Mouse (Mus musculus) 416B (cell line): ENCODE measurements around the gene Gins1.
"Not testable (repeated sequence)": the region's sequence is repeated elsewhere in the genome, so short reads cannot be mapped to it uniquely, and the experiment has no call there.

Experiments used
- DNase-seq: peaks from one replicate; pipeline ENCODE4 v3.0.0; 2011; ENCODE audit warnings: low read depth

Gins1 gene

DNA sequence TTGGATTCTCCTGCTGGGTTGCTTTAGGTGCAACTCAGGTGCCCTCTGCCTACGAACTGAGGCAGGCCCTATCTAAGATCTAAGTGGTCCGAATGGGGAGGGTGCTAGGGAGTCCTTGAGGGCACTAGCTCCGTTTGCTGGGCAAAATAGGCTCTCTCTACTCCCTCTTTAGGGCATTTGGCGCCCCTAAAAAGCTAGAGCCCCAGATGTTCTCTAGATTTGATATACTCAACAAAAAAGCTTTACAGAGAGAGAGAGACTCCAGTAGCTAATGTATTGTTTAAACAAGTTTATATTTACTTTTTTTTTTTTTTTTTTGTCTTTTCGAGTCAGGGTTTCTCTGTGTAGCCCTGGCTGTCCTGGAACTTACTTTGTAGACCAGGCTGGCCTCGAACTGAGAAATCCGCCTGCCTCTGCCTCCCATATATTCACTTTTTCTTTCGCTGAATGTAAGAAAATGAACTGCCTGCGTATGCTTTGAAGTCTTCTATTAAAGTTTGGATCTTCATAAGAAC lies at the start of gene Gins1:
TSS of gene Gins1 (plus strand) at position 465 of the 515 bp plus-strand sequence.
- DNase-seq = no peak

DNA sequence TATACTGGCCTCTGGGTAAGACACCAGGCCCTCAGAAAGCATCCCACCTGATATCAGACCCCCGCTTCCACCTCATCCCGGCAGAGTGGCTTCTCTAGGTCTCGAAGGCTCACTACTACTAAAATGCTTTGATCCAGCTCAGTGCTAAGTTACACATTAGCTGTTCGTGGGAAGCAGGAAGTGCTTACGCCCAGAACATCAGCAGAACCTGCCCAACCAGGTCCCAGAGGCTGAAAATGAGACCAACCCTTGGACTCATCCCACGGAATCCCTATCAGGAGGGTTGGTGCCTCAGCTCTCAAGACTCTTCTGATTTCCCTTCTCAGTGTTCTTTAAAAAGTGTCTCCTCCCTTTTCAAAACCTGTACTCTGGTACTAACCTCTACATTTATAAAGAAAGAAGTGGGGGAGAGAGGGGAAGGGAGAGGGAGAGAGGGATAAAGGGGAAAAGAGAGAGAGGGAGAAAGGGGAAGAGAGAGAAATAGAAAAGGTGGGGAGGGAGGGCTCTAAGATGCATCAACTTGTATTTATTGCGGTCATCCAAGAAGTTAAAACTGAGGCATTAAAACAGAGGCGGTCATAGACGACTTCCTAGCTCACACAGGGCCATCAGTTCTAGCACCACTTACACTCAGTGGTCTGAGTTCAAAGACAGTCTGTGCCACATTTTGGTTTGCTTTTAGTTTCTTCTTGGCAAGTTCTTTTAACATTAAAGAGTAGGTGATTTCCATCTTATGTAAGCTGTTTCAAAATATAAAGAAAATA lies 46.3 kb upstream of the Gins1 start:
- no peak for DNase-seq

DNA sequence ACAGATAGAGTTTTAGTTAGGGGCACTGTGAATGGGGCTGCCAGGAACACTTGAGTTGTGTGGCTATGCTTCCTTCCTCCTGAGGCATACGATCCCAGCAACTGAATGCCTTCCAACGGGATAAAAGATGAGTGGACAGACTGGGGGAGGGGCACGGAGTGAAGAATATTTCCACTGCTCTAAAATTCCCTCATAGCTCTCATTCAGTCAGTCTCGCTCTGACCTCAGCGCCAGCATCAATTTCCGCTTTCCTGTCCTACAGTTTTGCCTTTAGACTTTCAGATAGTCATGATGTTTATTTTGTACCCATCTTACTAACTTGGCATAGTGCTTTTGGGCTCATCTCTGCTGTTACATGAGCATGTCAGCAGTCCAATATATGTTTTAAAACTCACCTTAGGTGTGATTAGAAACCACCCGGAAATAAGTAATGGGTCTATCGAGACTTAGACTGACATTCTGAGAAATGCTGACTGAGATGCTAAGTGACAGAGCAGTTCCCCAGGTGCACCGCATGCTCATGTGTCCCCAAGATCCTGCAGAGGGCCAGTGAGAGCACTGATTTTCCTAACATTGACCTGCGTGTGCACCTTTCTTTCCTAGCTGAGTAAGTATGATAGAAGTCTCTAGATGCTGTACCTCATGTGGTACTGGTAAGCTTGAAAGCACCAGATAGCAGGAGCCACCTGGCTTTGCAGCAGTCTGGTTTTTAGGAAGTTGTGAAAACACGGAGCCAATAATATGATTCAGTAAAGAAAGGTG lies 45.3 kb upstream of the Gins1 start:
- no peak for DNase-seq

DNA sequence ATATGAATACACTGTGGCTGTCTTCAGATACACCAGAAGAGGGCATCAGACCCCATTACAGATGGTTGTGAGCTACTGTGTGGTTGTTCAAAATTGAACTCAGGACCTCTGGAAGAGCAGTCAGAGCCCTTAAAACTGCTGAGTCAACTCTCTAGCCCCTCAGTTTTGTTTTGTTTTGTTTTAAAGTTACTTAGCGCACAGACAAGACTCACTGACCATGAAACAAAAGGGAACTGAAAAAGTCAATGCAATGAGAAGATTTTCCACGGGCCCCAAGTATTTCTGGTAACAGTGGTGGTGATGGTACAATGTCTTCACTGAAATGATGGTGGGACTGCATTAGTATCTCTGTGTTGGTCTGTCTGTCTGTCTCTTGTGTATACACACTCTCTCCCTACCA lies 44.1 kb upstream of the Gins1 start:
- peak; percentile 42 for DNase-seq

DNA sequence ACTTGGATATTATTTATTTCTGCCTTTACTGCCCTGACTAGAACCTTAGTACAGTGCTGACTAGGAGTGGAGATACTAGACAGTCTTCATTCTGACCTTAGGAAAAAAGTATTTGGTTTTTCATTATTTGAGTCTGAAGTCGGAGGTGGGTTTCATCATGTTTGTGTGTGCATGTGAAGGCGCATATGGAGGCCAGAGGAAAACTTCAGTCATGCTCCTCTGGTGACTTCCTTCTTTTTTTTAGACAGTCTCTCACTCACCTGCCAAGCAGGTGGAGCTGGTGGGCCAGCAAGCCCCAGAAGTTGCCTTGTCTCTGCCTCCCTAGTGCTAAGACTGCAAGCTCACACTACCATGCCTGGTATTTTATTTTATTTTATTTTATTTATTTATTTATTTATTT lies 38.2 kb upstream of the Gins1 start:
- no peak for DNase-seq

DNA sequence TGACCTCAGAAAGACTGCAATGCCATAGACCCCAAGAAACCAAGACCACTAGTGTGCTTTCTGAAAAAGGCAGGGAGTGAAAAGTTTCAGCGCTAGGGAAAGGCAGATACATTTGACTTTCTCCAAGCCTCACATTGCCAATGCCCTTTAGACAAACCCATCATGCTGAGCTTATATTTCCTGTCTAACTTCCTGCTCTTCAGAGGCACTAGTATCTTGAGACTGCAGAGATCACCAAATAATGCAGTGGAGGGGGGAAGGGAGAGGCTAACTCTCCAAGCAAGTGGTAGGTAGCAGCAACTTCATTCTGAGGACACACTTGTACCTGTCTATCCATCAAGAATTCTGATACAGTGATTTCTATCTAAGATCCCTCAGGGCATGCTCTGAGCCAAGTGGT lies 35.8 kb upstream of the Gins1 start:
- peak; percentile 65 for DNase-seq

DNA sequence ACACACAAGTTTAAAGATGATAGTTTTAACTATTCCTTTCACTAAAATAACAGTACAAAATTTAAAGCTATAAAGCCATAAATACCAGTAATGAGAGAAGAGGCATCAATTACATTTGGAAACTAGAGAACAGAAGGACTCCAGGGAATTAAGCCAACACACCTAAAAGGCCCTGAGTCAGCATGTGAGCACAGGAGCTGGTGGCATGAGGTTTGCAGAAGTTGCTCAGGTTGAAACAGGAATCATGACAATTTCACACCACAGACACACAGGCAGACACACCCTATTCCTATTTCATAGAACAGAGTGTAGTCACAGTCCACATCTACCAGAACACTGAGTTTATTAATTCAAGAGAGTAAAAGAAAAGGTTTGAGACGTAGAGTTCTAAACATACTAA lies 30.7 kb upstream of the Gins1 start:
- DNase-seq = peak; percentile 37

DNA sequence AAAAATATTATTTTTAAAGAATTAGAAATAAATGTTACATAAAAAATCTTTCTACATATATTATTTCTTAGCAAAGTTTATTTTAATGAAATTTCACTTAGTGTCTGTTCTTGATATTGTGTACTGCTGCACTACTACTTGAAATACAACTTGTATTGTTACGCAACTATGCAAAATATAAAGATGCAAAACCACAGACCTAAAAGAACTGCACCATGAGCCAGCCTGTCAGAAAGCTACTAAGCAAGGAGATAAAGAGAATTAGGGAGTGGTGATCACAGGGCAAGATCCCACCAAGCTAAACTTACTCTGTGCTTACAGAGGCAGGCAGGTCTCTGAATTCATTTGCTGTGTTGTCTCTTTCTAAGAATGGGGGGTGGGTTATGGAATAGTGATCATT lies 30.0 kb upstream of the Gins1 start:
- peak; percentile 57 for DNase-seq

DNA sequence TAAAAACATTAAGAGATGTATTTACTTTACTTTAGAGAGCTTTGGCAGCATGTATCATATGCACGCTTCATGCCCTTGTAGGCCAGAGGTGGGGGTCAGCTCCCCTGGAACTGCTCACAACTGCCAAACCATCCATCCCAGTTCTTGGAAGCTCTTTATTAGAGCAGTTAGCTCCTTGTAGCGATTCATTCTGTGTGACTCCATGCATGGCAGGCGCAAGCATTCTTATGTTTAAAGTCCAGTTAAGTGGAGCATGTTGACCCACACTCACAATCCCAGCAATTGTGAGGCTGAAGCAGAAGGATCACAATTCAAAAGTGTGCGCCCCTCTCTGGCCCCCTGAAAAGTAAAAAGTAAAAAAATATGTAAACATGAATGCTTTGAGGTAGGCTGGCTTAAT lies 27.6 kb upstream of the Gins1 start:
- DNase-seq = no peak

DNA sequence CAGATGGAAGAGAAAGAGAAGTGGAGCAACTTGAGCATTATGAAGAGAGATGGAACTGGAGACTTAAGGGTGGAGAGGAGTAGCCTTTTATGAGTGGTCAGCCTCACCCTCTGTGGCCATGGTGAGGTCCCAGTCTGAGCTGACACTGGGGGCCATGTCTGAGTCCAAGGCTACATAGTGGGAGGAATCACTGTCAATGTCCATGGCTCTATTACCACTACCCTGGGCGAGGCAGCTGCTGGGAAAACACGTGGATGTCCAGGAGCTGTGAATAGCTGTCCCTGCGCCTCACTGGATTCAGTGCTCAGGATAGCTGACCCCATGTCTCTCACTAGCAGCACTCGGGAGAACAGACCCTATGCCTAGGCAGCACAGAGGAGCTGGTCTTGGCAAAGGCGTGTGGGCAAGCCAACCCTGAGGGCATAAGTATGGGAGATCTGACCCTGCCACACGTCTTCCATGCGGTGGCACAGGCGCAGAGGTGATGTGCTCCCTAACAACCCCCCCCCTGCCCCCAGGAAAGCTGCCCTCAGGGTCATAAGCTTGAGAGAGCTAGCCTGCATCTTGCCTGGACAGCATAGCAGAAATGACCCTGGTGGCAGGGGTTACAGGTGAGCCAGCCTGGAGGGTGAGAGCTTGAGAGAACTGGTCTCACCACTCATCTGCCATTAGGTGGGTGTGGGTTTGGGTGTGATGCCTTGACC lies 21.0 kb upstream of the Gins1 start:
- DNase-seq = no peak

DNA sequence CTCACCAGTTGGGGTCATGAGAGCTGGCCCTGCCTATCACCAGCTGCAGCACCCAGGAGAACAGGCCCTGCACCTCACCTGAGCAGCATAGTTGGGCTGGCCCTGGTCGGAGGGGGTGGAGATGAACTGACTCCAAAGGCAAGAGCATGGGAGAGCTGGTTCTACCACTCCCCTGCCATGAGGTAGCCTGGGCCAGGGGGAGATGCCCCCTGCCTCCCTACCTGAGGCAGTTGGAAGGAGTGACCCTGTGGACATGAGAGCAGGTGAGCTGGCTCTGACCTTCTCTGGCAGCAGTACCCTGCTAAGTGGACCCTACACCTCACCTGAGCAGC lies 20.5 kb upstream of the Gins1 start:
- no peak for DNase-seq

DNA sequence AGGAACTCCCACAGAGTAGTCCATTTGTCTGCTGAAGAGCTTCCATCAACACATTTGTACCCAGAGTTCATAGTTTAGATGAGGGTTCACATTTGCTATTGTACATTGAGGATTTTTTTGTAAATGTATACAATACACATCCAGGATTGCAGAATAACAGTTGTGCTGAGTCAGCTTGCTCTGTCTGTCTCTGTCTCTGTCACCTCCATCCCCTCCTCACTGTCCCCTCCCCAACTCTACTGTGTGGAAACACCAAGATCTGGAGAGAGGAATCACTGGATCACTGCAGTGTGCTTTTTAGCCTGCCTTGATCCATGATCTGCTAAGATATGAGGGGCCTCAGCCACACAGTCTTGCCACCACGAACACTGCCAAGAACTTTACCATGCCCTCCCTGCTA lies 19.4 kb upstream of the Gins1 start:
- DNase-seq = no peak

DNA sequence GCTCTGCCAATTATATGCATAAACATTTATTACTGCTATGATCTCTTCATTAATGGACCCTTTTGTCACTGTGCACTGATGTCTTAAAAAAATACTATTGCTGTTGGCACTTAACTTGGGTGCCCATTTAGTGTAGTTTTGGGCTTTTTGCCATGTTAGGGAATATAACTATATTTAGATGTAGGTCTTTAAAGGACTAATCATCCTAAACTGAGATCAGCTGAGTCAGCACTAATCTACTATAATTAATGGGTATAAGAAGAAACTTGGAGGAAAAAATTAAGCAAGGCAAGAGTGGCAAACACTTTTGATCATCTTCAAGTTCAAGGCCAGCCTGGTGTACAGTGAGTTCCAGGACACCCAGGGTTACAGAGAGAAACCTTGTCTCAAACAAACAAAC lies 18.9 kb upstream of the Gins1 start:
- DNase-seq = no peak

DNA sequence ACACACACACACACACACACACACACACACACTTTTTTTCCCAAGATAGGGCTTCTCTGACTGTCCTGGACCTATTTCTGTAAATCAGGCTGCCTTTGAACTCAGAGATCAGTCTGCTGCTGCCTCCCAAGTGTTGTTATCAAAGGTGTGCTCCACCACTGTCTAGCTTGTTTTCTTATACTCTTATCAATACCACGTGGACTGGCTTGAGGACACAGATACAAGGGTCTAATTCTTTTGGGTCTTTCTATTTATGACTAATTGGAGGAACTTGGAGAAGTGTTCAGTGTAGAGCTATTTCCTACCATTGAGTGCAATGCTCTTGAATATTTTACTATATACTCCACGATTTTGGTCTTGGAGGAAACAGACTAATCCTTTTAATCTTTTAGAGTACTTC lies 17.8 kb upstream of the Gins1 start:
- DNase-seq = no peak

DNA sequence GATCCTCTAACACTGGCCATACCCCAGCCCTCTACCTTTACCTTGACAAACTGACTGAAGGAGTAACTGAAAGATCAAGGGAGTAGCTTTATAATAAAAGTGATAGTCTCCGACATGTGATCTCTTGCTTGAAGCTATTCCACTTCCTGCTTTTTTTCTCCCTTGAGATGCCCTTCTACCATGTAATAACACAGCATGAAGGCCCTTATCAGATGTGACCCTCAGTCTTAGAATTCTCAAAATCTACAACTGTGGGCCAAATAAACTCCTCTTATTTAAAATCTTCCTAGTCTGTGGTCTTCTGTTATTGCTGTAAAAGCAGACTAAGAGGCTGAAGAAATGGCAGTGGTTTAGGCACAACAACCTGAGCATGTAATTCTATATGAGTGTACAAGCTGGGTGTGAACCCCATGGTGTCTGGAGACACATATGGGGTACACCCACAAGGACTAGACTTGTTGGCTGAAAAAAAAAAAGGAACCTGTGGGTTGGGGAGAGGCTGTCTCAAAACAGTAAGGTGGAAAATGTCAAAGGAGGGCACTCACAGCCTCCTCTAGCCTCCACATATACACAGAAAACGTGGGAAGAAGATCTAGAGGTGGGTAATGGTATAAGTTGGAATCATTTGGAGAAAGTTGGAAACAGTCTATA lies 10.5 kb upstream of the Gins1 start:
- DNase-seq = no peak

DNA sequence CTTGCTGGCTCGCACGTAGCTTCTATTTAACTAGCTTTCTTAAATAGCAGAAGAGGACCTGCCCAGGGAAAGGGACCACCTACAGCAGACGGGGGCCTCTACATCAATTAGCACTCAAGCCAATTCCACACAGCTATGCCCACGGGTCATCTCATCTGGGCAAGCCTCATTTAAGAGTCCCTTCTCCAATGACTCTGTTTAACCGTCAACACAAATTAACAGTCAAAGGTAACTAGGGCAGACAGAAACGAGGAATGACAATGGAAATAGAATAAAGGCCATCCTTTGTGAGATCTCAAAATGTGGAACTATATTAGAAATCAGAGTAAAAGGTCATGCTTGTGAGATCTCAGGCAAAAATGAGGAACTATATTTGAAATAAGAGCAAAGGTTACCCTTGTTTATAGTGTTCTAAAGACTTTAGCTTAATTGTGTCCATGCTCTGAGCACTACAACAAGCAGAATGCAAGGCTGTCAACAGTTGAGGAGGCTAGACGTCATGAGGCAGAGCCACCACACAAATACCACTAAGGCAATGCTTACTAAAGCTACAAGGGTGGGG lies 9.4 kb upstream of the Gins1 start:
- no peak for DNase-seq

DNA sequence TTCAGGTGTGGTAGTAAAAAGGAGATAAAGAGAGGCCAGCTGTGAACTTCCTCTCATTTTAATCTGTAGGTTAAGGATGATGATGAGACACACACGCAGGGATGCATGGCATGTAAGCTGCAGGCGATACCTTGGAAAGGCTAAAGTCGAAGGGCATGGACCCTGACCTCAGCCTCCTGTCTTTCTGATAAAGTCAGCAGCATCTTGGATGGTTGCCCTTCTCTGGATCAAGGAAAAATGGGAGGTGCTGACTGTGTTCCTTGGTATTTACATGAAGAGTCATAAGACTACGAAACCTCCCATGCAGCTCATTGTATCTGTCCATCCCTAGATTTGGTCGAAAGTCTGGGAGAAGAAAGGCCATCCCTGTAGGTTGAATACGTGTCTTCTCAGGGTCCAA lies 4.9 kb upstream of the Gins1 start:
- no peak for DNase-seq

DNA sequence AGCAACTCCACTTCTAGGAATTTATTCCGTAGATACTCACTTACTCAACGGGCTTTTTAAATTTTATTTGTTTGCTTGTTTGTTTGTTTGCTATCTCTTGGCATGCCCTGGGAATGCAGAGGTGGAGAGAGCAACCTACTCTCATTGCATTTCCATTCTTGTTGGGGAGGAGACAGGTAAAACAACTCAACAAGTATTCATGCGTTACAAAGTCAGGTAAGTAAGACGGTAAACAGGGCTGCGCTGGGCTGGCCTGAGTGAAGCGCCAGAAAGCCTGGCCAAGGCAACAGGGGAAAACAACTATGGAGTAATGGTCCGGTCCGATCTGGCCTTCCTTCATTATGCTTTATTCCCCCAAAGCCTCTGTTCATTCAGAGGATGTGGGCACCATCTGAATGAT lies 2.9 kb upstream of the Gins1 start:
- no peak for DNase-seq

DNA sequence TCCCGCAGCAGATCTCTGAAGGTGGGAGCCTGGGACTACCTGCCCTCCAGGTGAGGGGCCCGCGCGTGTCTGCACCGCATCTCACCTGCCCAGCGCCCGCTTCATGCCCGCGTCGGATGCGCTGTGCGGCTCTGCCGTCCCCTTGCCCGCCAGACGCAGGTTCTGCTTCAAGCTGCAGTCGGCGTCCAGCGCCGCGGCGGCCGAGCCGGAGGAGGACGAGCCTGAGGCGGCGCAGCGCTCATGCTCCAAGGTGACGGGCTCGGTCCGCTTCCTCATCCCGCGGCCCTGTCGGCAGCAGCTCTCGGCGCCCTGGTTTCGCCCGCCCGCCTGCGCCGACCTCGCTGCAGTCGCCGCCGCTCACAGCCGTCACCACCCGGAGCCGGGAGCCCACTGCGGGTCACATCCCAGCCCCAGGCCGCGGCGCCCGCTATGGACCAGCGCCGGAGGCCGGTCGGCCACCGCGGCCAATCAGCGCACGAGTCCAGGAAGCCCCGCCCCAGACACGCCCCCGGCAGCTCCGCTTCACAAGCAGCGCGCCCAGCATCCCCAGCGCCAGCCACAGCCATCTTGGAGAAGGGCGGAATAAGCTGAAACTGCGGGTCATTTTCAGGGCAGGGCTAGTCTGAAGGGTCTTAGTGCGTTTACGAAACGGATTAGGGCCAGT lies 796 bp upstream of the Gins1 start, which contains the start of gene Abhd12:
TSS of gene Abhd12 (minus strand) at position 470 of the 664 bp plus-strand sequence.
- peak; percentile 96 for DNase-seq

DNA sequence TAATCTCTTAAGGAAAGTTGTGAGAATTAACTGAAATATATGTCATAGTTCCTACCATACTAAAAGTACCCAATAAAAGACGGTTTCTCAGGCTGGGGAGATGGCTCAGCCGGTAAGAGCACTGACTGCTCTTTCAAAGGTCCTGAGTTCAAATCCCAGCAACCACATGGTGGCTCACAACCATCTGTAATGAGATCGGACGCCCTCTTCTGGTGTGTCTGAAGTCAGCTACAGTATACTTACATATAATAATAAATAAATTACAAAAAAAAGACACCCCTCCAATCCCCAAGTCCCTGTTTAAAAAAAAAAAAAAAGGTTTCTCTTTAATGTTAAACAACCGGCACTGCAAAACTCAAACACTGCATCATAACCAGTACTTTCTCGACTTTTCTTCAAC lies 3.7 kb downstream of the Gins1 start:
- DNase-seq = not testable (repeated sequence)

DNA sequence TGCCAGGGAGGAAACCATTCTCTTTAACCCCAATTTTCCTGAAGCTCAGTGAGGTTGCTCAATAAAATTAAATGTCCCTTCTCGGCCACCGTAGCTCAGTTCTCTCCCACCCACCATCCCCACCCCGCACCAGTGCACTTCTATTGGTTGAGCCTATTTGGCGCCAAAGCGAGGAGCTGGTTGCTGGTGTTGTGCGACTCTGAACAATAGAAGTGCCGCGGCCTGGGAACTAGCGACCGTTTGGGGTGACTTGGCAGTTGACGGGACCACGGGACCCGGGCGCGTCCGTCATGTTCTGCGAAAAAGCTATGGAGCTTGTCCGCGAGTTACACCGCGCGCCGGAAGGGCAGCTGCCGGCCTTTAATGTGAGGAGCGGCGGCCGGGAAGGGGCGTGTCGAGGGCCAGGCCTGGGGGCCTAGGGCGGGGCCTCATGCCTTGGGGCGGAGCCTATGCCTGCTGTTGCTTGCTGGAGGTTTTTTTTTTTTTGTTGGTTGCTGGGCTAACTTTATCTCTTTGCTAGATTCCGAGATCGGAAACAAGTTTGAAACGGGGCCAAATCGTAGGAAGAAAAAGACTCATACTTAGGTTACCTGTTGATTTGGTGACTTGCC lies 4.3 kb downstream of the Gins1 start:
- peak; percentile 98 for DNase-seq
